Mouse (Mus musculus) thymus, postnatal 0 days (tissue): Measurements from ENCODE around the gene Slc35a5. TPM values are rescaled to one million over a fixed set of nuclear protein-coding genes. Genes with fewer than 3 reads are reported as not detected.

Experiments used
- DNase-seq: peaks from one replicate; pipeline ENCODE4 v3.0.0-alpha.2; 2015; ENCODE audit warnings: low spot score
- polyA plus RNA-seq: library from polyadenylated mRNA; unstranded; fragments of >200 nt; fragmentation: Nextera tagmentation; extraction: Ambion mirVana; gene quantifications from 2 replicates; pipeline ENCODE4 v1.2.1, GENCODE M21; 2015

Slc35a5 gene
- 20.1 and 23.9 TPM in 2 replicates for polyA plus RNA-seq

DNA sequence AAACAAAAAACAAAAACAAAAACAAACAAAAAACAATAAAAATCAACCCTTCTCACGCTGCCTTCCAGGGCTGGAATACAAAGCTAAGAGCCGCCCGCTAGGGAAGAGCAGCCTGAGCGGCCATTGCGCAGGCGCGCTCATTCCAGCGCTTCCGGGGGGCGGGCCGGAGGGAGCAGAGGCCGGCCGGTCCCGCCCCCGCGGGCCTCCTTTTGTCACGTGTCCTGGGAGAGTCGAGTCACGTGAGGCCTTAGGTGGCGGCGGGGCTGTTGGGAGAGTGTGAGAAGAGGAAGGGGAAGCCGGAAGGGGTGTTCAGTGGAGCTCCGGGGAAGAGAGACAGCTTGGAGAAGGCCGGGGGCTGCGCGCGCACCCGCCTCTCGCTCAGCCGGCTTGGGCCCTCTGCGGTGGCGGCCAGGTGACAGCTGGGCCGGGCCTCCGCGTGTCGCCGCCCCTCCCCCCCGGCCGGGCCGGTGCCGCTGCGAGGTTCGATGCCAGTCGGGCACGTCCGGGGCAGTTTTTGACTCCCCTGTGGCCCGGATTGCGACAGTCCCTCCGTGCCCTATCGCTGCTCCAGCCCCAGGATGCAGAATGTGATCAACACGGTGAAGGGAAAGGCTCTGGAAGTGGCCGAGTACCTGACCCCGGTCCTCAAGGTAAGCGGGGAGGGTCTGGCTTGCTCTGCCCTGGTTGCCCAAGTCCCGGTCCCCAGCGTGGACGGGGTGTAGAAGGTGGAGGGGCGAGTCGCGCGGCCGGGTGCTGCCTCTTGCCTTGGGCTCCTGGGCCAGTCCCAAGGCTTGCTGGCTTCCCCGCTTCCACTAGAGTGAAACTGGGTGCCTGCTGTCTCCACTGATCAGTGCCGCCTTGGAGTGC is at the start of gene Slc35a5, which contains the start of gene Atg3:
Gene Slc35a5, minus strand, starts transcription at position 185 of the 867 bp plus-strand sequence.
Gene Atg3, plus strand, starts transcription at position 264 of the 867 bp plus-strand sequence.
- DNase-seq = peak; percentile 99

DNA sequence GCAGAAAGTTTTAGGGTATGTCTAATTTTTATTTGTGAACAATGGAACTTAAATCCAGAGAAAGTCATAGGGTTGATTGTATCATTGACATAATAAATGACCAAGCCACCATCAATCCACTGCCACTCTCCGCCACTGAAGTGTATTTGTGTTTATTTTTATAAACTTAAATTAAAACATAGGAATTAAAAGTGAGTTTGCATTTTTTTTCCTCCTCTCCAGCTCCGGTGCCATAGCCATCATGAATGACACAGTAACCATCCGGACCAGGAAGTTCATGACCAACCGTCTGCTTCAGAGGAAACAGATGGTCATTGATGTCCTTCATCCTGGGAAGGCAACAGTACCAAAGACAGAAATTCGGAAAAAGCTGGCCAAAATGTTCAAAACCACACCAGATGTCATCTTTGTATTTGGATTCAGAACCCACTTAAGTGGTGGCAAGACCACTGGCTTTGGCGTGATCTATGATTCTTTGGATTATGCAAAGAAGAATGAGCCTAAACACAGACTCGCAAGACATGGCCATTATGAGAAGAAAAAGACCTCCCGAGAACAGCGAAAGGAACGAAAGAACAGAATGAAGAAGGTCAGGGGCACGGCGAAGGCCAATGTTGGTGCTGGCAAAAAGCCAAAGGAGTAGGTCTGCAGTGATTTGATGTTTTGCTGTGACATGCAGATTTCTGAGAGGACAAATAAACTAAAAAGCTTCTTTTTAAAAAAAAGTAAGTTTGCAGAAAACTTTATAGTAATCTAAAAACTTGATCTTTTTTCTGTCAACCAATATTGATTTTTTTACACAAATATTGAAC is 46.6 kb upstream of the Slc35a5 start:
- no peak for DNase-seq

DNA sequence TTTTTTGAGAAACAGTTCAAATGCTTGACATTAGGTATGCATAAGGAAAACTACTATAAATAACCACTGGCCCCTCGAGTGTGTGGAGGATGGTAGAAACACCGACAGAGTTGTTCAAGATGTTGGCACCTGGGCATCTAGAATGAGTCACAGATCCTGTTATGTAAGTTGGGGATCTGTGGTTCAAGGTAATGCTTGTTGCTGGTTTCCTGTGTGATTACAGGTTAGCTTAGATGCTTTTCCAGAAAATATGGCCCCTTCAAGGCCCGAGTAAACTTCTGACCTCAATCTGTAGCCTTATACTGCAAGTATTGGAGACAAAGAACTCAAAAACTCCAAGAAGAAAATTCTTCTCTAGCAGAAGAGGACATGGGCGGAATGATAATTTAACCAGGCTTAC is 45.9 kb upstream of the Slc35a5 start:
- DNase-seq = no peak

DNA sequence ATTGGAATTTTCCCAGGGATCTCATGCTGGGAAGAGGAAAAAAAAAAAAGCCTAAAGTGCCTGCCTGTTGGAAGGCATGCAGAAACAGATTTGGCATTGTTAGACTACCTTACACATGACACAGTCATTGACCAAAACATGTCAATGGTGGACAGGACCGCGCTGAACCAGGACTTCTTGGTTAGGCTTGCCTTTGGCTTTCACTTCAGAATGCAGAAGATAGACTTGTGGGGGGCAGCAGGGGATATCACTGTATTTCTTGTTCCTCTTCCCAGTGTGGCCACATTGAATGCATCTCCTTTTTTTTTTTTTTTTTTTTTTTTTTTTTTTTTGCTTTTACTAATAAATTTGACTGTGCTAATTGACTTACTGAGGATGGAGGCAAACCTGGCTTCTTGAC is 42.9 kb upstream of the Slc35a5 start:
- no peak for DNase-seq

DNA sequence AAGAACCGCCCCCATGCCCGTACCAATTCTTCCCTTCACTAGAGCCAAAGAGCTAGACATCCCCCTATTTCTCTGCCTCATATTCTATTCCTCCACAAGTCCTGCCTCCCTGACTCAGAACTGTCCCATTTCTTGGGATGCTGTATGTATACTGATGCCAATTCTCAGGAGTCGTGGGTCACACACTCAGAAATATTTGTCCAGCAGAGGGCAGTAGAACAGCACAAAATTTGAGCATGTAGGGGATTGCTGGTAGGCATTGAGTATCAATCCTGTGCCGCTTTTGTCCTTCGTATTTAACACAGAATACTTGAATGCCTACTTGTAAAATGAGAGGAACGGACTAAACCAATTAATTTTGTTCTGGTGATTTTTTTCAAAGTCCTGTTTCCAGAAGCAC is 38.3 kb upstream of the Slc35a5 start:
- DNase-seq = peak; percentile 81

DNA sequence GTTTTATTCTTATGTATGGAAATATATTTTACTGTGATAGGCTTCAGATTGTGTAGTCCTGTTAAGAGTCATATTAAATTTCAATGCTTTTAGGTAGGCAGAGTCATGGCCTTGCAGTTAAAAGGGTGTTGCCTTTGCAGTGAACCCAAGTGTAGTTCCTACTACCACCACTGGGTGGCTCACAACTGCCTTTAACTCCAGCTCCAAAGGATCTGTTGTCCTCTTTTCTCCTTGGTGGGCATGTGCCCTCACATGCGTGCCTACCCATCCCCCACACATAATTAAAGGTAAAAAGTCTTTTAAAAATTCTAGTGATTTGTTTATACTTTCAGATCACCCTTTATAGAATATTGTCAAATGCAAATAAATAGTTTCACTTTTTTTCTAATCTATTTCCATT is 34.1 kb upstream of the Slc35a5 start:
- DNase-seq = peak; percentile 75

DNA sequence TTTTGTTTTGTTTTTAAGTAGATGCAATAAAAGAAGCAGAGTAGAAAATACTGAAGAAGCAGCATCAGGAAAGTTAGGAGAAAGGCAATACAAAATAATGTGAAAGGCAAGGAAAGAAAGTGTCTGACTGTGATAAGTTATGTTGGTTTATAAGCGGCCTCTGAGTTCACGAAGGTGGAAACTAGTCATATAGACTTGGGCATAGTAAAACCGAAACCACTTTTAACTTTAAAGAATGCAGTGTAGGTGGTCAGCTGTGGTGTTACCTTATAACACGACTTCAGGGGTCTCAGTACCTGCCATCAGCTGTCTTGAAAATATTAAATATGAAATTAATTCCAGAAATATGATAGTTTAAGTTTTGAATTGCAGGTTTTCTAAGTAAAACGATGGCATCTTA is 23.3 kb upstream of the Slc35a5 start:
- DNase-seq = no peak

DNA sequence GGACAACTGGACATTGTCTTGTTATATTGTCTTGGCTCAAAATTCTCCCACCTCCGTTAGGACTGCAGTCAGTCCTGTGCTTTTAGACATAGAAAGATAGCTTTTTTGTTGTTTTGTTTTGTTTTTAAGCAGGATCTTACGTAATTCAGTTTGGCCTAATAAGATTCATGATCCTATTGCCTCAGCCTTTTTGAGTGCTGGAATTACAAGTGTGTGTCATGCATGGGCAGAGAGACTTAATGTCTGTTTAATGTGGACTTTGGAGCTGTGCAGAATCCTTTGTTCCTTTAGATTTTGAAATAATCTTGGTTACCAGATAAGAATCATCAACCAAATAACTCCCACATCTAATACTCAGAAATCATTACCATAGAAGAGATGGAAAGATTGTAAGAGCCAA is 20.0 kb upstream of the Slc35a5 start:
- DNase-seq = no peak

DNA sequence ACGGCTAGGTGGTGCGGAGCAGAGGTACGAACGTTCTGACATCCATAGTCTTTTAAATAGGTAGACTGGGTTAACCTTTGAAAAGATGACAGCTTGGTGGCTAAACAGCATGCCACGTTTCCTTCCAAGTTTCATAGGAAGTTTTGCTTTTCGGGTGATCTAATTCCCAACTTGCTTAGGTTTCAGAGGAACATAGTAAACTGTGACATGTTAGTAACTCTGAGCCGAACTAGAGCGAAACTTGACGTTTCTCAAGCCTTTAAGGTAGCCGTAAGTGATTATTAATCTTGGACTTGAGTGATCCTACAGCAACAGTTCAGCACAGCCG is 847 bp upstream of the Slc35a5 start:
- DNase-seq = no peak

DNA sequence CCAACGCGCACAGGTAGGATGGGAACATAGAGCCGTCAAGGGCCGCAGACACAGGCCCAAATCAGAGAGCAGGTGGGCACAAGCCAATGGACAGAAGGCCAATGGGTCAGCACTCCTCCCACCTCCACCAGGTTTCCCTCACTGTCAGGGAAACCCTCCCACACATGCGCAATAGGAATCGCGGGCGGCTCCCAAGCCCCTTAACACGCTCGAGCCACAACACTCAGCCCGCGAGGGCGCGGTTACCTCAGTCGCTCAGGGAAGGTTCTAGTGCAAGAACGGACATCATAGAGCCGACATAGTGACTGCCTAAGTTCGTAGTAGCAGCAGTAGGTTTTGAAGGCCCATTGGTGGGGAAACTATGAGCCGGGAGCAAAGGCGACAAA is 377 bp downstream of the Slc35a5 start:
- DNase-seq = no peak

DNA sequence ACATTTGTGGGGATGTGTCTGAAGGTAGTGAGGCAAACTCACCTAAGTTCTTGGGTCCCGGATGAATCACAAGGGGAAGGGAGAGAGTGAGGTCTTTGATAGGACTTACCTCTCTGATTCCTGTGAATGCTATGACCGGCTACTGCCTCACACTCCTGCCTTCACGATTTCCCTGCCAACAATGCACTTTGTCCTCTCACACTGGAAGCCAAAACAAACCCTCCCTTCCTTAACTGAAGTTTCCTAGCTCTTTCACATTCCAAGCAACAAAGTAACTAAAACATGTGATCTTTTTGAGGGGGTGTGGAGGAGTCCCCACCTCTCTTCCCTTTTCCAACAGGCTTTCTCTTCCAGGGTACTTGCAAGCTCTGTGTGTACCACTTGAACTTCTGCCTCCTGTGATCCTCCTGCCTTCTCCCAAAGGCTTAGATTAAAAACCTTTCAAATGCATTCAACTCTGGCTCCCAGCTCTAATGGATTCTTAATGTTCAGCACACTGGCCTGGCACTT is 3.7 kb downstream of the Slc35a5 start:
- DNase-seq = no peak

DNA sequence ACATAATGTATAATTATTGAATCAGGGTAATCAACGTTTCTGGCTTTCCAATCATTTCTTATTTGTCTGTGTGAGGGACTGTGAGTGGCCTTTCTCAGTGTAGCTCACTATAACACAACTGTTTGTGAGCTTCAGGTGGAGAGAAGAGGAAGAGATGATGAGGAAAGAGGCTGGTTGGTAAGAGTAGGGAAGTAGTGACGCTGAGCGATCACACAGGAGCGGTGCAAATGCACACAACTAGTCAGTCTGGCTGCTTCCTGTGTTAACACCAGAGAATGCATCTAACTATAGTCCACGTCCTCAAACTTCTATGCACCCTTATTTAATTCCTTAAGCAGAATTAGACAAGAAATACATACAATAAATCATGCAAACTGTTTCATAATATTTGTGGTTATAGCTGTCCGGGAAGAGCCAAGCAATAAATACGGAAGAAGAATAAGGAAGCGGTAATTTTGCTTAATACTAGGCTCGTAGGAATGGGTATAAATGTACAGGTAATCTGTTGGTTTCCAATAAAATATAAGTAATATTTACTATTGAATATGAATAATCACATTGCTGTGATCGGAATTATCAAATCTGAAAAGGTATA is 9.9 kb downstream of the Slc35a5 start:
- no peak for DNase-seq

DNA sequence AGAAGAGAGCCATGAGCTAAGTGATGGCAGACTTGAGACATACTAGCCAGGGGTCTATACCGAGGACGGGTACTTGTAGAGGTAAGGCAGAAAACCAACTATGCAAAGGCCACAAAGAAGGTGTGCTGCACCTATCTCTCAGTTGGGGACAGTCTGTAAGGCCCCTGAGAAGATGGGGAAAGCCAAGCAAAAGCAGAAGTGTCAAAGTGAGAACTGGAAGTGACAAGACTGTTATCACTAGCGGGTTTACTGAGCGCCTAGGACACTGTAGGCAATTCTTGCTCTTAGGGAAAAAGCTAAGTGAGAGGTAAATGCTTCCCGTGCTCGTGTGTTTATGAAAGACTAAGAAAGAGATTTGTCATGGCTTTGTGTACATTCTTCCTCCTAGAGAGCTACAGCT is 13.4 kb downstream of the Slc35a5 start:
- no peak for DNase-seq

DNA sequence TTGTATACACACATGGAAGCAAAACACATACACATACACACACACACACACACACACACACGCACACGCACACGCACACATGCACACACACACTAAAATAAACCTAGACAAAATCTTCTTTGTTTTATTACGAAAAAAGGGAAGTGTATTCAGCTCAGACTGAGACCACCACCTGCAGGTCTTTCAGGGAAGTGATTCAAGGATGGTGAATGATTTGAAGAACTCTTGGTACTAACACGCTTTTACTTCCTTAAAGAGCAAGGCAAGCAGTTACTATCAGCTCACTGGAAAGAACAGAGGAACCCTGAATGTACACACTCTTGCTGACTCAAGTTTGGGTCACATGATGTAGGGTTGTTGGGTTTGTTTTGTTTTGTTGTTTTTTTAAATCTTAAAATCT is 15.9 kb downstream of the Slc35a5 start:
- no peak for DNase-seq

DNA sequence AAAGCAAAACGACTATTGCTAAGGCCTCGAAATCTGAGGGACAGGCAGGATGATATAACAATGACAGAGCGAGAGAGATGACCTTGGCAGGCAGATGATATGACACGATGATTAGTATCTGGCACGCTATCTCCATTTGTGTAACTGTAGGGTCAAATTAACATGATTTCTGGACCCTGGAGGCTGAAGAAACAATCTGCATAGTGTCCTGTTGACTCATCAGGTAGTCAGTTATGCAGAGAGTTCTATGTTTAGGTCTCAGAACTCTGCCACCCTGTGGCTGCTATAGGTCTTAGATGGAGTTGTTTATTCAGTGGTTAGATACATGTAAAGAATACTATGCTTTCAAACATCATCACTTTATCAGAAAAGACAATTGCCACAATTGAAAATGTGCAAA is 16.8 kb downstream of the Slc35a5 start:
- DNase-seq = peak; percentile 7

DNA sequence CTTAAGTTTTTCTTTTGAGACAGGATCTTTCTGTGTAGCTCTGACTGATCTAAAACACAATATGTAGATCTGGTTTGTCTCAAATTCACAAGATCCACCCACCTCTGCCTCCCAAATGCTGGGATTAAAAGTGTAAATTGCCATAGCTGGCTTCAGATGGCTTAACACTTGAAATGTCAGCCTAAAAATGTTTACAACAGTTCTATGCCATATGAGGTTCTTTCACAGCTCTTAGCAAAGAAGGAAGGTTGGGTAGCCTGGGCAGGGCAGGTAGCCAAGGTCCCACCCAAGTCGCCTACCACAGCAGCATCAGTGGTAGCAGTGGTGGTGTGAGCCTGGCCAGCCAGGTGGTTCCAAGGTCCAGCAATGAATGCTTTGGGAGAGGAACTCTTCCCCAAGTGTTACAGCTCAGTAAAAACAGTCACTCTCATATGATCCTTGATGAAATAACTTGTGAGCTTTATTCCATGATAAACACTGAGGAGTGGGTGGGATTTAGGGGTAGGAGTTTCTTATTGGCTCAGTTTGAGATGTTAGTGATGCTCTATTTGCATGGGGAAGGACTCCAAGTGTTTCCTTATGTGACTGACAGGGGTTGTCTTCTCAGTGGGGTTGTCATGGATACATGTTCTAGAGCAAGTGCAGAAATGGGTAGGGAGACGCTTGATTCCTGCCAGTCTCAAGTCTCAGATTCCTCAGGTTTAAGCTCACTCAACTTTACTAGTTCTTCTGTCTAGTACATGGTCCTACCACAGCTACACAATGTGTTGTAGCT is 30.4 kb downstream of the Slc35a5 start:
- no peak for DNase-seq

DNA sequence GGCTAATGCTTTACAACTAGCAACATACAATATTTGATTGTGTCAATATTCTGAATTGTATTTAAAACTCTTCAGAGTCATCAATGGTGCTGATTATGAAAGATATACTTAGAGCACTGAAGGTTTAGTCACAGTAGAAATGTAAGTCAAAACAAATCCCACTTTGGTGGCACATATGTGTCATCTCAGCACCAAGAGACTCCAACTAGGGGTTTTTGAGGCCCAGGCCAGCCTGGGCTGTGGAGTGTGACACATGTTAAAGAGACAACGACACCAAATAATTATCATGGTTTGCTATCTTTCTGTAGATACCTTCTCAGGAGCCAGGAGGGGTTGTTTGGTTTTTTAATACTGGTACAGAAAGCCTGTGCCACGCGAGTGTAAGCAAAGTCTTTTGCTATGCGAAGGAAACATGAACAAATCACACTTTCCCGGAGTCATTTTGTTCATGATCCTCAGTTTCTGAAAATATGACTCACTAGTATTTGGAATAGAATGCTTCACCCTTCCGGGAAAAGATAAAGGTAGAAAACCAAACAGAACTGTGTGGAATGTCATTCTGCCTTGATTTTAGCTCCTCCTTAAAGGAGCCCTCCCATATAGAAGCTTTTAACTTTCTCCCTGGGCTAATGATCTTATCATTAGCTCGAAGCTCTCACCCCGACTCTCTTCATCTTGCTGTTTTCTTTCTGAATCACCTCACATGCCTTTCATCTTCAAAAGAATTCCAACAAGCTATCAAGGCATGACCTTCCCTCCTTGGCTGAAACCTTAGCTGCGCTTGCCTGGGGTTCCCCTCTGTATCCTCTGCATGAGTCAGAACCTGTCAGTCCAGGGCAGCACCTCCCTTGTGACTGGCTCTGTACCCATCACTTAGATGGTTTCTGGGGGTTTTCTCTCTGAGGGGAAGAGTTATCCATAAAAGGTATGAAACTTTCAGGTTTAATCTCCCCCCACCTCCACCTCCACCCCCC is 34.0 kb downstream of the Slc35a5 start:
- no peak for DNase-seq

DNA sequence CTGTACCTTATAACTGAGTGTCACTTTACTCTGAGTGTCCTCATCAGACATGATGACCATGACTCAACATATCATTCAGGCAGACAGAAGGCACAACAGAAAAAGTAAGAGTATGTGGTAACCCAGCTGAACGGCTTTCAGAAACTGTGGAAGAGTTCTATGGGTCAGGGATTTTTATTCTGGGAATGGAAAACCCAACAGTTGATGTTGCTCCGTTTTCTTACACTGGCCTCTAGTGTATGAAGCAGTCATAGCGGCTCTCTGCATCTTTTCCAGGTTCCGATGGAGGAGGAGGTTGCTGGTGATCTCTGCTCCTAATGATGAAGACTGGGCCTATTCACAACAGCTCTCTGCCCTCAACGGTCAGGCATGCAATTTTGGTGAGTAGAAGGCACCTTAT is 35.9 kb downstream of the Slc35a5 start:
- DNase-seq = no peak

DNA sequence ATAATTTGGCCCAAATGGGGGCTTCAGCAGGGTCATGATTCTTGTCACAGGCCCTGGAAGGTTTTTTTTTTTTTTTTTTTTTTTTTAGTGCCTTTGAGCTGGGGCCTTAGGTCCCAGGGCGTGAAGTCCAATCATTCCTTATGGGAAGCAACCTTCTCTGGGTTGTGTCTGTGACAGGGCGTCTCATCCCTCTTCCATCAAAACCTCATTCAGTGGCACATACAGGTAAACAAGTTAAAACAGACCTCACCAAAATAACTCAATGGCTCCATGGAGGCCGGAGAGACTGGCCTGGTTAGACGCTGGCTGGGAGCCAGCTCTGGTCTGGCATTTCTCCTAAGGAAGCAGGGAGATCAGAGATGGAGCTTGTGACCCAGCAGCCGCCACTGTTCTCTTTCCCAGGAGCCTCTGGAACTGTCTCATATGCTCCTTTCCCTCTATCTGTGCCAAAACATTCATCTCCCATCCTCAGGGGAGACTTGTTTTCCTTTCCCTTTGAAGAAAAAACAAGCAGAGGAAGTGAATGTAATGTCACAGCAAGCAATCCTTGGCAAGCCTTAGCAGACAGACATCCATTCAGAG is 37.6 kb downstream of the Slc35a5 start:
- DNase-seq = no peak

DNA sequence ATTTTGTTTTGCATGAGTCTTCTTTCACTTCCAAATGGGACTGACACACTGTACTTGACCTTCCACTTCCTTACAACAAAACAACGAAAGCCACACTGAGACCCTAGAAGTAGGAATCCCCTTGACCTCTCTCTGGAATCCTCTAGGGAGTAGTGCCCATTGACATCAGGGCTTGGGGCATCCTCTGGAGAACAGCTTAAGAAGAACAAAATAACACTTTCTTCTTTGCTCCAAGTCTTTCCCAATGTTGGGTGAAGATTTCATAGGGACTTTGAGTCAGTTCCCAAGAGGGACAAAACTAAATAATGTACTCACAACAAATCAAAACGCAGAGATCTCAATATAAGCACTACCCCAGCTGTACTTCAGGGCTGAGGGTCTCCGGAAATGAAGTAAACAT is 39.7 kb downstream of the Slc35a5 start:
- DNase-seq = no peak
